Mouse (Mus musculus): ENCODE measurements around the gene Rpl7l1. TPM values are rescaled to one million over a fixed set of nuclear protein-coding genes. Genes with fewer than 3 reads are reported as not detected.

Rpl7l1 gene
- polyA plus RNA-seq, 1 experiment from 2014 or later = 242 TPM

GRCm38 (mm10) chr17:46751056-46751793 lies 31.2 kb downstream of the Rpl7l1 start:
- Histone ChIP-seq H3K4me1 (peaks cover 24% of the 10 kb centered on the region), H3K36me3 (replicated peaks) (peaks cover 33% of the 10 kb centered on the region), H3K4me3 (peak overlapping the region; percentile 67), H3K27ac (peak overlapping the region; percentile 90), H3K27me3 (ENCODE audit: poor library complexity, severe bottlenecking) (no peaks in the 10 kb centered on the region), H3K9me3 (peaks cover 3% of the 10 kb centered on the region; the same call in 1 of the 2 replicates)
- 37% methylated on average over 16 of the region's 16 CpGs for WGBS
- DNase-seq (ENCODE audit: extremely low spot score, low spot score) = no peak

- Histone ChIP-seq H3K27ac (peak overlapping the region; percentile 90; the same call in 1 of the 2 replicates), H3K27me3 (ENCODE audit: poor library complexity, severe bottlenecking) (no peaks in the 10 kb centered on the region), H3K4me3 (peak overlapping the region; percentile 67), H3K36me3 (replicated peaks) (peaks cover 40% of the 10 kb centered on the region), H3K4me1 (peaks cover 22% of the 10 kb centered on the region), H3K9me3 (peaks cover 3% of the 10 kb centered on the region; the same call in 1 of the 2 replicates)
- 94% methylated on average over 4 of the region's 4 CpGs for WGBS
- DNase-seq (ENCODE audit: extremely low spot score, low spot score) = no peak
Observed at GRCm38 (mm10) chr17:46750580-46750979, 31.9 kb downstream of the Rpl7l1 start.

GRCm38 (mm10) chr17:46749282-46749681 lies 33.2 kb downstream of the Rpl7l1 start:
- Histone ChIP-seq H3K9me3 (no peaks in the 10 kb centered on the region), H3K27ac (no peak overlapping the region), H3K4me3 (no peak overlapping the region), H3K36me3 (replicated peaks) (peaks cover 53% of the 10 kb centered on the region), H3K4me1 (peaks cover 22% of the 10 kb centered on the region), H3K27me3 (ENCODE audit: poor library complexity, severe bottlenecking) (no peaks in the 10 kb centered on the region)
- 91% methylated on average over 5 of the region's 5 CpGs for WGBS
- no peak for DNase-seq (ENCODE audit: extremely low spot score, low spot score)

GRCm38 (mm10) chr17:46747806-46748205 lies 34.7 kb downstream of the Rpl7l1 start:
- DNase-seq (ENCODE audit: extremely low spot score, low spot score) = no peak
- Histone ChIP-seq H3K36me3 (replicated peaks) (peaks cover 68% of the 10 kb centered on the region), H3K4me3 (no peak overlapping the region), H3K4me1 (peaks cover 22% of the 10 kb centered on the region), H3K9me3 (no peaks in the 10 kb centered on the region), H3K27me3 (ENCODE audit: poor library complexity, severe bottlenecking) (no peaks in the 10 kb centered on the region), H3K27ac (no peak overlapping the region)
- WGBS = 93% methylated on average over 2 of the region's 2 CpGs

GRCm38 (mm10) chr17:46747234-46747633 lies 35.2 kb downstream of the Rpl7l1 start:
- no peaks in the 10 kb centered on the region for H3K27me3 ChIP-seq (ENCODE audit: poor library complexity, severe bottlenecking)
- no peak for DNase-seq (ENCODE audit: extremely low spot score, low spot score)
- H3K9me3 ChIP-seq = no peaks in the 10 kb centered on the region
- H3K4me1 ChIP-seq = peaks cover 17% of the 10 kb centered on the region
- 88% methylated on average over 8 of the region's 8 CpGs for WGBS
- peaks cover 73% of the 10 kb centered on the region for H3K36me3 ChIP-seq (replicated peaks)
- no peak overlapping the region for H3K4me3 ChIP-seq
- no peak overlapping the region for H3K27ac ChIP-seq

- DNase-seq (ENCODE audit: extremely low spot score, low spot score) = no peak
- no peaks in the 10 kb centered on the region for H3K27me3 ChIP-seq (ENCODE audit: poor library complexity, severe bottlenecking)
- no peaks in the 10 kb centered on the region for H3K9me3 ChIP-seq
- H3K4me1 ChIP-seq = peaks cover 3% of the 10 kb centered on the region
- WGBS = 75% methylated on average over 2 of the region's 2 CpGs
- H3K27ac ChIP-seq = no peak overlapping the region
- H3K36me3 ChIP-seq (replicated peaks) = peaks cover 88% of the 10 kb centered on the region
- no peak overlapping the region for H3K4me3 ChIP-seq
Observed at GRCm38 (mm10) chr17:46745506-46745905, 37.0 kb downstream of the Rpl7l1 start.

- WGBS = 93% methylated on average over 9 of the region's 9 CpGs
- no peaks in the 10 kb centered on the region for H3K27me3 ChIP-seq (ENCODE audit: poor library complexity, severe bottlenecking)
- no peaks in the 10 kb centered on the region for H3K9me3 ChIP-seq
- no peak overlapping the region for H3K27ac ChIP-seq
- peaks cover 85% of the 10 kb centered on the region for H3K36me3 ChIP-seq (replicated peaks)
- no peak overlapping the region for H3K4me3 ChIP-seq
- no peak for DNase-seq (ENCODE audit: extremely low spot score, low spot score)
- no peaks in the 10 kb centered on the region for H3K4me1 ChIP-seq
Observed at GRCm38 (mm10) chr17:46742986-46743385, 39.5 kb downstream of the Rpl7l1 start.

GRCm38 (mm10) chr17:46741305-46741704 lies 41.2 kb downstream of the Rpl7l1 start:
- DNase-seq (ENCODE audit: extremely low spot score, low spot score) = no peak
- H3K36me3 ChIP-seq (replicated peaks) = peaks cover 83% of the 10 kb centered on the region
- no peak overlapping the region for H3K4me3 ChIP-seq
- WGBS = 95% methylated on average over 6 of the region's 6 CpGs
- H3K27ac ChIP-seq = no peak overlapping the region
- H3K27me3 ChIP-seq (ENCODE audit: poor library complexity, severe bottlenecking) = no peaks in the 10 kb centered on the region
- H3K9me3 ChIP-seq = no peaks in the 10 kb centered on the region
- no peaks in the 10 kb centered on the region for H3K4me1 ChIP-seq

- no peaks in the 10 kb centered on the region for H3K27me3 ChIP-seq (ENCODE audit: poor library complexity, severe bottlenecking)
- H3K4me3 ChIP-seq = no peak overlapping the region
- DNase-seq (ENCODE audit: extremely low spot score, low spot score) = no peak
- no peak overlapping the region for H3K27ac ChIP-seq
- peaks cover 56% of the 10 kb centered on the region for H3K36me3 ChIP-seq (replicated peaks)
- H3K9me3 ChIP-seq = no peaks in the 10 kb centered on the region
- 64% methylated on average over 10 of the region's 10 CpGs for WGBS
- no peaks in the 10 kb centered on the region for H3K4me1 ChIP-seq
Observed at GRCm38 (mm10) chr17:46736160-46736559, 46.3 kb downstream of the Rpl7l1 start.

GRCm38 (mm10) chr17:46735287-46735686 lies 47.2 kb downstream of the Rpl7l1 start:
- H3K36me3 ChIP-seq (replicated peaks) = peaks cover 51% of the 10 kb centered on the region
- DNase-seq (ENCODE audit: extremely low spot score, low spot score) = no peak
- no peak overlapping the region for H3K27ac ChIP-seq
- no peaks in the 10 kb centered on the region for H3K9me3 ChIP-seq
- H3K4me3 ChIP-seq = no peak overlapping the region
- 0 out of 2 replicates have a peak, but pooled peaks cover under 1% of the 10 kb centered on the region for H3K27me3 ChIP-seq (ENCODE audit: poor library complexity, severe bottlenecking)
- 91% methylated on average over 7 of the region's 7 CpGs for WGBS
- H3K4me1 ChIP-seq = no peaks in the 10 kb centered on the region

GRCm38 (mm10) chr17:46734055-46734454 lies 48.4 kb downstream of the Rpl7l1 start:
- Histone ChIP-seq H3K27me3 (ENCODE audit: poor library complexity, severe bottlenecking) (peaks cover 13% of the 10 kb centered on the region), H3K9me3 (no peaks in the 10 kb centered on the region), H3K36me3 (replicated peaks) (peaks cover 47% of the 10 kb centered on the region), H3K4me1 (peaks cover 1% of the 10 kb centered on the region; the same call in 1 of the 2 replicates), H3K4me3 (no peak overlapping the region), H3K27ac (no peak overlapping the region)
- DNase-seq (ENCODE audit: extremely low spot score, low spot score) = no peak
- WGBS = 95% methylated on average over 3 of the region's 3 CpGs

- Histone ChIP-seq H3K36me3 (replicated peaks) (peaks cover 27% of the 10 kb centered on the region), H3K27me3 (ENCODE audit: poor library complexity, severe bottlenecking) (peaks cover 26% of the 10 kb centered on the region), H3K9me3 (no peaks in the 10 kb centered on the region), H3K4me3 (peak within 1 kb of the TSS; percentile 3), H3K4me1 (peaks cover 11% of the 10 kb centered on the region), H3K27ac (no peak within 1 kb of the TSS)
- WGBS = 16% methylated on average over 24 of the region's 24 CpGs
- DNase-seq (ENCODE audit: extremely low spot score, low spot score) = no peak
Observed at GRCm38 (mm10) chr17:46728904-46729318, 53.6 kb downstream of the Rpl7l1 start, which contains the start of gene Gnmt. Gene Gnmt (minus strand): TSS chr17:46729168.

- Histone ChIP-seq H3K9me3 (no peaks in the 10 kb centered on the region), H3K4me3 (peak overlapping the region; percentile 3), H3K27me3 (ENCODE audit: poor library complexity, severe bottlenecking) (peaks cover 26% of the 10 kb centered on the region), H3K4me1 (peaks cover 11% of the 10 kb centered on the region), H3K36me3 (replicated peaks) (peaks cover 31% of the 10 kb centered on the region), H3K27ac (no peak overlapping the region)
- WGBS = 48% methylated on average over 11 of the region's 11 CpGs
- no peak for DNase-seq (ENCODE audit: extremely low spot score, low spot score)
Observed at GRCm38 (mm10) chr17:46728496-46728895, 54.0 kb downstream of the Rpl7l1 start.
